Mouse (Mus musculus) cerebellum, adult 9-10 months (tissue): ENCODE results near the gene Camta1.

Experiments used
- DNase-seq: peaks from one replicate; pipeline ENCODE4 v3.0.0; 2022

The Camta1 gene

DNA sequence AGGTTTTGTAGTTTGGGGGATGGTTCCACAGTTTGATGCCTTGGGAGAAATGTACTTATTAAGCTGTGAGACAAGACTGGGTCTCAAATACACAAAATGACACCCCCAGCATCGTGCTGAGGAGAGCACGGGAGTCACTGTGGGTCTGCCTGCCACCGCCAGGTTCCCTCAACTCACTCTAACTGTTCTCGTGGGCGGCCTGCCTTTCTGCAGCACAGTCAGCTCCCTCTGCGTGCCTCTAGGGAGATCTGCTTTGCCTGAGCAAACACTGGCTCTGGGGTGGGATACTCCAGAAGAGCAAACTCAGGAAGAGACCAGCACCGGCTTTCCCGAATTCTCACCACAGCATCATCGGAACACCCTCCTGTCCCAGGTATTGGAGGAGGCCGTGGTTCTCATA, 129.0 kb downstream of the Camta1 start:
- DNase-seq, result no peak

DNA sequence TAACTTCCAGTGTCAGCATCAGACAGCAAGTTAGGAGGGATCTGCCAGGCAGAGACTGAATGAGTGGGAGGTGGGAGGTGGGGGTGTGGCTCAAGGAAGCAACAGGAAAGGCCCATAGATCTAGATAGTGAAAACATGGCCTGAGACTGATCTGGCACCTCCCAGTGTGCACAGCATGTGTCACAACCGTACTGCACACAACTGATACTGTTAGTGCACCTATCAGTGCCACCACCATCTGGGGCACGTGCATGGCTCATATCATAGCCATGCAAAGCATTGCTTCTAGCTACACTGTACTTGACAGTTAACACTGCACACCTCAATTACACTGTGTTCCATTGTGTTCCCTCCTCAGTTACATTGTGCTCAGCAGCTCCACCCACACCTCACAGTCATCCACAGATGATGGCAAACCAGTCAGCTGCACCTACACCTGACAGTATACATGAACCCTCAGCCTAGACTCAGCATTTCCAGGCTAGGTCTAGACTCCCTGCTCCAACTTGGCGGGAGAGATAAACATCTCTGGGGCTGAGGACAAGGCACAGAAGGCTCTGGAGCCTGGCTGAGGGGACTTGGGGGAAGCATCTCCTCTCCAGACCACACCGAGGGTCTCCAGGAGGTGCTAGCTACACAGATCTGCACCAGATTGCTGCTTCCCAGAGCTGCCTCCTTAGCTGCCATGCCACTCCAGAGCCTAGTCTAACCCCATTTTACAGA, 131.5 kb downstream of the Camta1 start:
- DNase-seq, result no peak

DNA sequence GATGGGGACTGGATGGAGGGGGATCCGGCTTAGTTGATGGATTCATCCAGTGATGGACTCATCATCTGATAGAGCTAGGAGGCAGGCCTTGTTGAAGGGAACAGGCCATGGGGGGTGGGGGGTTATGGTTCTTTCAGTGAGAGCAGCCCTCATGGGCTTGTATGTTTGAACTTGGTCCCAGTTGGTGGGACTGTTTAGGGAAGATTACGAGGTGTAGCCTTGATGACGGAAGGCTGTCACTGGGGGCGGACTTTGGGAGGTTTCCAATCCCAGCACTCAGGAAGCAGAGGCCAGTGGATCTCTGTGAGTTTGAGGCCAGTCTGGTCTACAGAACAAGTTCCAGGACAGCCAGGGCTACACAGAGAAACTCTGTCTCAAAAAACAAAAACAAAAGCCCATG, 132.6 kb downstream of the Camta1 start:
- DNase-seq, result no peak

DNA sequence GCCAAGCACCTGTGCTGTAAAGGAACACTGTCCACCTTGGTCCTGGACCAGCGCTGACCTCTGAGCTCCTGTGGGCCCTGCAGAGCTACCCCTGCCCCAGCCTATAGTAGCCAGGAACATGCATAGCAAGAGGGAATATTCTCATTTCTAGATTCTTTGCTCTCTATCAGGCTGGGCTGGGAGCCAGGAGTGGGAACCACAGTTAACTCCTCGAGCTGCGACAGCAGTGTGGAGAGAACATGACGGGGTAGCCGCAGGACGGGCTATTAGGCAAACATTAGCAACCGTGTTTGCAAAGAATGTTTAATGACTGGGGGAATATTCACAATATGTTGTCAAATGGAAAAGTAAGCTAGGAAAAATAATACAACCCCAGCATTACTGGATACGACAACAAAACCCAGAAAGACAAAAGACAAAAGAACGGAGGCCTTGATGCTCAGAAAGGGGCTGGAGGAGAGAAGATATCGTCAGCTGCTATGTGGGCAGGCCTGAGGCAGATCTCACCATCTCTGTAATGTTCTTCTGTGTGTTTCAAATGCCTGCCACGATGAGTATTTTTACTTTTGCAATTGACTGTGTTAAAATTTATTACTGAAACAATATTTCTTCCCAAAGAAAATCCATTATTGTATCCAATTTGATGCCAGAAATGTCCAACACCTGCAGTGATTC, 133.1 kb downstream of the Camta1 start:
- no peak for DNase-seq

DNA sequence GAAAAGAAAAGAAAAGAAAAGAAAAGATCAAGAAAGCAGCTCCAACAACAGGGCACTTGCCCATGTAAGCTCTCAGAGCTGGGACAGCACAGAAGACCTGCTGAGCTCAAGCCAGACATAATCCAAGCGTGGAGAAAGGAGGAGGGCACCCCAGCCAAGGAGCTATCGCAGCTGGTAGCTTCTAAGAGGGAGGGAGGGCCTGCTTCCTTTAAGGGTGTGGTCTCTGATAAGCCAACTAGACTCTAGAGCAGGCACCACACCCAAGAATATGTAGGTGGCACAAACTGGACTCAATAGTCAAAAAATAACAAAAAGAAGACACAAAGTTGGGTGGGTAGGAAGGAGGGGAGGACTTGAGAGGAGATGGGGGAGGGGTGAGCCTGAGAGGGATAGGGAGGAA, 135.3 kb downstream of the Camta1 start:
- no peak for DNase-seq

DNA sequence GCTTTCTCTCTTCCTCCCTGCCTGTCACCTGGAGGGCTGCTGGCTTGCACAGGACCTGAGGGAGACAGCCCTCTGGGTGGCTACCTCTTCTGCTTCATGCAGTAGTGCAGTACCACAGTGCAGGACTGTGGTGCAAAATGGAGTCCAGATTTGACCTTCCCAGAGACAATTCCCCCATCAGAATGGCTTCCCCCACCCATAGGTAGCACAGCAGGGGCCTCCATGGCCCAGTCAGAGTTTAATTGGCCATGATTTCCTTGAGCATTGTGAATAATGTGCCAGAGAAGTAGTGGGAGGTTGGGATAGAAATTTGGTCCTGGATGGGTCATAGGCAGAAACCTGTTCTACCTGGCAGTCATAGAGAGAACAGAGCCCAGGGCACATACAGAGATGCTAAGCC, 136.8 kb downstream of the Camta1 start:
- no peak for DNase-seq

DNA sequence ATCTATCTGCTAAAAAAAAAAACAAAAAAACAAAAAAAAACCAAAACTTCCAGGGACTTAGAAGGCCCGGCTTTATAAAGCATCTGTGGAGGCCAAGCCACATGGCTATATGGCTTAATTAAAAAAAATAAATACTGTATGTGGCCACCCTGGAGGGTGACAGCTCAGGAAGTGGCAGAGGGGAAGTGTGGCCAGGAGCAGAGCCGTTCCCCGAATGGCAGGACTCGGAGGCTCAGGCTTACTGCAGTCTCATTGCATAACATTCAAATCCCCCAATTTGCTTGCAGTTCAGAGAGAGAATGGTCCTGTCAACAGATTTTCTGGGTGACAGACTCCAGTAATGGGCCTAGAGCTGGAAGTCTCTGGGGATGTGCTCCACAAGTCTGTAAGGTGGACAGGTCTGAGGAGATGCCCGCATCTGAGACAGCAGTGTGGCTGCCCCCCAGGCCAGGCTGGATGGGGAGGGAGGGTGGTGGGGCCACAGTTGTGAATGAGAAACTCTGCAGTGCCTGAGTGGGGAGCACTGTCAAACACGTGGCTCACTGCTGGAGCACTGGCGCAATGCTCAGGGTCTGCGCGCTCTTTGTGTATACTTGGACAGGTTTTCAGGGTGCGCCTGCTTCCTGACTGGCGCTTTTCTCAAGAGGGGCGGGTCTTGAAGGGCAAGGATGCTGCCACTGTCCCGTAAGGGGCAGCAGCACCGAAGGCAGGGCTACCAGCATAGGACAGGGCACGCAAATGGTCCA, 140.8 kb downstream of the Camta1 start:
- no peak for DNase-seq

DNA sequence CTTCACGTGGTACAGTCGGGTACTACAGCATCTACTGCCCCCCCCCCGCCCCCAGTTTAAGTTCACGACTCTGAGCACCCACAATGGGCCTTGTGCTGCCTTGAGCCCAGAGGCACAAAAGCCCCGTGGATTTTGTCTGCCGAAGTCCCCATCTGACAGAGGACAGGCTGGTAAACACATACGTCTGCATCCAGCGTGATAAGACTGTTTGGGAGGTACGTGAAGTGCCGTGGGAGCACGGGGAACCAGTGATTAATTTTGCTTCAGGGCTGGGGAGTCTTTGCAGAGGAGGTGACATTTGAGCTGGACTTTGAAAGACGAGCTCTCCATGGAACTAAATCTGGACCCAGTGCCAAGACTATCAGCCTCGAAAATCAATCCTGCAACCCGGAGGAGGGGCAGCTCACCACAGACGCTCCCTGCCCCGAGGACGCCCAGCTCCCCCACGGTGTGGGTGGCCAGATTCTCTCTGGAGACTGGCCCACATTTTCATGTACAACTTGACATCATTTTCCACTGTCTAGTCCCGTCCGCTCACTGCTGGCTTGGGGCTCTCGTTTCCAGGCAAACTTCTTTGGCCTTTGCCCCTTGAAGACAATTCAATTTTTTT, 142.7 kb downstream of the Camta1 start:
- no peak for DNase-seq

DNA sequence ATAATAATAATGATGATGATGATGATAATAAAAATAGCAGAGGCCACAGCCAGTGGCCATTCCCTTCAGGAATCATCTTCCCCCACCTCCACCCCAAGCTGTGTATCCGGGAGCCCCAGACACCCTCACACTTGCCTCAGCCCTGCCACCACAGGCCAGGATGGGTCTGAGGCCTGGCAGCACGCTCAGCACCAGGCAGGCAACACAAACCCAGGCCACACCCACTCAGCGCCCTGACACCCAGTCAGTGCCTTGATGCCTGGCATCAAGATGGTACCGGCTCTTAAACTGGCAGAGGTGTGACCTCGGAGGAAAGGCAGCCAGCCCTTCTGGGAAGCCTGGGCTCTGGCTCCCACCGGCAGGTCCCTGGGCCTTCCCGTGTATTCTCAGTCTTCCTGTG, 143.8 kb downstream of the Camta1 start:
- no peak for DNase-seq

DNA sequence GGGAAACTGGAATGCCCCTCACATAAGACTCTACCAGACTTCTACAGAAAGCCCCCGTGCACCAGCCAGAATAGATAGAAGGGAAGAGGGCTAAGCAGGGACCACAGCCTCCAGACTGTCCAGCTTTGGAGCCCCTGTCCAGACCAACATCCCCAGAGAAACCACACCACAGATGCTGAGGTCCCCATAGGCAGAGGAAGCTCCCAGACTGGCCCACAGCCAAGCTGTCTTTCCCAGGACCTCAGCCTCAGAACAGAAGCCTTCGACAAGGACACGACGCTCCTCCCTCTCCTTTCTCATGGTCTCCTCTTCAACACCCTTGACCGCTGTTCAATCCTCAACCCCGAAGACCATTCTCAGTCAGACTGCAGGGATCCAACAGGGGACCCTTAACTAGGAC, 148.0 kb downstream of the Camta1 start:
- DNase-seq, result no peak

DNA sequence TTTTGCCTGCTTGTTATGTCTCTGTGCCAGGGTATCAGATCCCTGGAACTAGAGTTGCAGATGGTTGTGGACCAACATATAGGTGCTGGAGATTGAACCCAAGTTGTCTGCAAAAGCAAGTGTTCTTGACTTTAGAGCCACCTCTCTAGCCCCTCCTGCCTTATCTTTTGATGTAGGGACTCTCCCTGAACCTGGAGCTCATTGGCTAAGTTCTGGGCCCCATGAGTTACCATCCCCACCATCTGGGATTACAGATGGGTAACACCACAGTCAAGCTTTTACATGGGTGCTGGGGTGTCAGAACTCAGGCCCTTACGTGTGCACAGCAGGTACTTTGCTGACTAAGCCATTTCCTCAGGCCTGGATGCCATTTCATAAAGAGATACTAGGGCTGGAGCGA, 150.3 kb downstream of the Camta1 start:
- no peak for DNase-seq

DNA sequence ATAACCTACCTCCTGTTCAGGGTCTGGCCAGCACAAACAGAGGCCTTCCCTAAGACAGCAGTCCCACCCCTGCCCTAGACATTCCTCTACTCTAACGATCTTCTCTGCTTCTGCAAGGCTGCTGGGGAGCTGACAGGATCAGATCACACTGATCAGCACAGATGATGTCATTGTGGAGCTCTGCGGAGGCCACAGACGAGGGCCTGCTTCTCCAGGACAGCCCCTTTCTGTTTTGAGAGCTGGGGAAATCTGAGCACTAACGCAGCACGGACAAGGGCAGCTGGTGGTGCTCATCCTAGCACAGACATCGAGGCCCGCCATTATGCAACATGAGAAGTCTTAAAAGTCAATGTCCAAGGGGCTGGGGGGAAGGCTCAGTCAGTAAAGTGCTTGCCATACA, 151.2 kb downstream of the Camta1 start:
- DNase-seq, result no peak

DNA sequence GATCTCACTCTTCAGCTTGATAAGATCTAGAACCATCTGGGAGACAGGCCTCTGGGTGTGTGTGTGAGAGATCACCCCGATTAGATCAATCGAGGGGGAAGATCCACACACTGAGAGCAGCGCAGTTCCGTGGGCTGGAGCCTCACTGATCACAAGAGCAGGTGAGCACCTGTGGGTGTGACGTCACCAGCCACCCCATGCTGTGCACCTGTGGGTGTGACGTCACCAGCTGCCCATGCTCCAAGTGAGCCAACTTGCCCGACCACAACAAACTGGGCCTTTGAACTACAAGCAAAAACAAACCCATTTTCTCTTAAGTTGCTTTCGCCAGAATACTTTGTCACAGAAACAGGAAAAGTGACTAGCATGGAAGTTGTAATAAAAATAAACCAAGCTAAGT, 152.4 kb downstream of the Camta1 start:
- DNase-seq, result no peak

DNA sequence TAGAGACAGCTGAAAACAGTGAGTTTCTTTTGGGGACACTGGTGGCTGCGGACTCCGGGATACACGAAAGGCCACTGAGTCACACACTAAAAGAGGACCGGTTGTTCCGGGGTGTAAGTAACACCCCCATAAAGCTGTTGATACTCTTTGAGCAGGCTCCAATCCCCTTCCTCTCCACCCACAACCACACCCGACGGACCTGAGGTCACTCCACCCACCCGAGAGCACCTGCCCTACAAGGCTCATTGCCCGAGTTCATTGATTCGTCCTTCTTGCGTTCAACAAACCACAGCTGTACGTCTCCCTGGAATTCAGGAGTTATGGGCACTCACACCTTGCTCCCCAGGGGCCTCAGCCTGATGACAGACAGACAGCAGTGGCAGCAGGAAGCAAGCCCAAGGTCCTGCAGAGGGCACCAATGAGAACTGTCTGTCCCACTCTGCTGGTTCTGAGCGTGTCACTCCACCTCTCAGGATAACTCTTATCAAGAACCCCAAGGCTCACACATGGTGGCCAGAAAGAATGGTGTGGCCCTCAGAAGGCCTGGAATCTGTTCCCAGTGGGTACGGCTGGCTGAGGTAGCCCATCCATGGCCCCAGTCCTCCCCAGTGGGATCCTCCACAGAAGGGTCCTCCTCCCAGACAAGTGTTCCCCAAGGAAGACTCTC, 158.5 kb downstream of the Camta1 start:
- DNase-seq, result no peak

DNA sequence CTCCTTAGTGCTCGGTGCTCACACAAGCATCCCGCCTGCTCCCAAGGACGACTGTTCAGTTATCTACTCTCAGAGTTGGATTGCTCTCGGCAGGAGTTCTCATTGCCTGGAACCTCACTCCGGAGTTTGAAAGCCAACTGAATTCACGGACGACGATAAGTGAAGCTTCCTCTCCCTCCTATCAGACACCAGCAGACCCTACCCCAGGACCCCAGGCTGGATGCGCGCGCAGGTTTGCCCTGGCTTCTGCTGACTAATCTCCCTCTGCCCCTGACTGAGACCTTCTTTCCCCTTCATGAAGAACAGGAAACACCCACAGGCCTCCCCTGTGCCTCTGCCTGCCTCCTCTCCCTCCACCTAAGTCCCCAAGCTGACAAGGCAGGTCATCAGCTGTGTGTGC, 159.2 kb downstream of the Camta1 start:
- no peak for DNase-seq

DNA sequence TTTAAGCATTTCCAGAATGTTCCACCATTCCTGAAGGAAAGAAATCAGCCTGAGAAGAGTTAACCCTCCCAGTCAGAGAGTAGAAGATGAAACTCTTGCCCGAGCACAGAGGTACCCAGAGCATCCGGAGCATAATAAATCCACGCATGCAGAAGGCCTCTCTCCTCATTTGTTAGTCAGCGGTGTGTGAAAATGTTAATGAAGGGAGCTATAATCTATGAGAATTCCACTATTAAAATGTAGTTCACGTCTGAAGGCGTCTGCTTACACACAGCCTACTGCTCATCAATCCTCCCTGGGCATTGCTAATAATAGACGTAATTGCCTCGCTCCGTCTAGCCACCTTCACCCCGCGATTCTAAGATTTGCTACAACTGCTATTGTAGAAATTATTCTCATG, 165.7 kb downstream of the Camta1 start:
- no peak for DNase-seq

DNA sequence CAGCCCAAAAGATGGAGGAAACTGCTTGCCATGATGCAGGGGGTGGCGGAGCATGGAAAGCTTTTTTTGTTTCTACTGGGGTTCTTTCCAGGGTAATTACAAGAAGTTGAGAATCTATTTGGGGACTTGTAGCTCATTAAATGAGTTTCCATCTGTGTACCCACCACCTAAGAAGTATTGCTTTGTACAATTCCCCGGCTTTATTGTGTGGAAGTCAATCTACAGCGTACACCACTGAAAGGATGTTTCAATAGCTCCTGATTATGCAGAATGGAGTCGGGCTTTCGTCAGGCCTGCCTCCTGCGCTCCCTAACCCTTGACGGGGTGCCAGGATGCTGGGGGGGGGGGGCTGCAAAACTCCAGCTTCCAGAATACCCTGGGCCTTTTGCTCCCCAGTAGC, 167.1 kb downstream of the Camta1 start:
- no peak for DNase-seq

DNA sequence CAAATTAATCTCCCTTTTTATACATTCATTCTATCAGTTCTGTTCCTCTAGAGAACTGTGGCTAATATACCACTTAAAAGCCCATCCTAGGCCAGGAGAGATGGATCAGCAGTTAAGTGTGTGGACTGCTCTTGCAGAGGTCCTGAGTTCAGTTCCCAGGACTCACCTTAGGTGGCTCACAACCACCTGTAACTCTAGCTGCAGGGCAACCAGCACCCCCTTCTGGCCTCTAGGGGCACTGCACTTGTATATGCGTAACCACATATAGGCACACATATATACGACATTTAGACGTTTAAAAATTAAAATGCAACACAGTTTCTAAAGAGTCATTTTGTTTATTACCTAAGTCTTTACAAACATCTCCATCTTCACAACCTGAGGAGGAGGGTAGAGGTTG, 167.6 kb downstream of the Camta1 start:
- no peak for DNase-seq

DNA sequence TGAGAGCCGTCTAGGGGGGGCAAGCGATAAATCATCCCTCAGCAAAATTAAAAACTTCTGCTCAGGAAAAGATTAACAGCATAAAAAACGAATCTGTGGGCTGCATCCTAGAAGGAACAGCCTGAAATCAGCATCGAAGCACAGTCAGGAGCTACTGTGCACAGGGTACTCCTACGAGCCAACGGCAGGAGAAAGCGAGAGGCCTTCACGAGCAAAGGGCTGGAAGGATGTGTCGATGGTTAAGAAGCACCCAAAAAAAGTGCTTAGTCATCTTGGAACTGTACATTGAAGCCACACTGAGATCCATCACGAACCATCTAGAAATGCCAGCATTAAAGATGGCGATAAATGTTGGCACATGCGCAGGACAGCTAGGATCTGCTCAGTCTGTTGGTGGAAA, 171.6 kb downstream of the Camta1 start:
- DNase-seq, result no peak

DNA sequence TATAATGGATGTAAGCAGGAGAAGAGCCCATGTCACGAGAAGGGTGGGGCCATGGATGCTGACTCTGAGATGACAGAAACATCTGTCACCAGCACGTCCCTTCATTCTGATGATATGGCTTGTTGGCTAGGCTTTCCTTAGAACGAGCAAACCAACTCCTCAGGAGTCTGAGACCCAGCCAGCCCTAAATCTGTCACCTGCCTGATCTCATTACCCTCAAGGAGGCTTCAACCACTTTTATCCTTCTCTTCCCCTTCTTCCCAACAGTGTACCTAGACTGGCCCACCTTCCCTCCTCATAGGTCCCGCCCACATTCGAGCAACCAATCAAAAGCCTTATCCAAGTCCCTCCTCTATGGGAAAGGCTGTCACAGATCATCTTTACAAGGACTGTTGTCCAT, 173.5 kb downstream of the Camta1 start:
- DNase-seq, result no peak

DNA sequence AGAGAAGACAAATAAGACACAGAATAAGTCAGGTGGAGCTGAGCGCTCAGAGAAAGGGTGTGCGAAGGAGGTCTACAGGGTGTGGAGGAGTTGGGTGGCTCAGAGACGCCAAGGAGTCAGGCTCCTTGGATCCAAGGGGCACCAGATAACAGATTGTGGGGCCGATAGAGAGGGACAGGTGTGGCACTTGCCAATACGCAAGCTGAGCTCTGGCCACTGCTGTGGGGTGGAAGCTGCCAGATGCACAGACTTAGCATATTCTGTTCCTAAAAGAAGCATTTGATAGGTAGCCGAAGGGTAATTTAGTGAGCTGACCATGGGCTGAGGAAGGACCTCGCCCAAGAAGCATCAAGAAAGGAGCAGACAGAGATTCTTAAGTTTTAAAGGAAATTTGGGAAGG, 177.1 kb downstream of the Camta1 start:
- no peak for DNase-seq

DNA sequence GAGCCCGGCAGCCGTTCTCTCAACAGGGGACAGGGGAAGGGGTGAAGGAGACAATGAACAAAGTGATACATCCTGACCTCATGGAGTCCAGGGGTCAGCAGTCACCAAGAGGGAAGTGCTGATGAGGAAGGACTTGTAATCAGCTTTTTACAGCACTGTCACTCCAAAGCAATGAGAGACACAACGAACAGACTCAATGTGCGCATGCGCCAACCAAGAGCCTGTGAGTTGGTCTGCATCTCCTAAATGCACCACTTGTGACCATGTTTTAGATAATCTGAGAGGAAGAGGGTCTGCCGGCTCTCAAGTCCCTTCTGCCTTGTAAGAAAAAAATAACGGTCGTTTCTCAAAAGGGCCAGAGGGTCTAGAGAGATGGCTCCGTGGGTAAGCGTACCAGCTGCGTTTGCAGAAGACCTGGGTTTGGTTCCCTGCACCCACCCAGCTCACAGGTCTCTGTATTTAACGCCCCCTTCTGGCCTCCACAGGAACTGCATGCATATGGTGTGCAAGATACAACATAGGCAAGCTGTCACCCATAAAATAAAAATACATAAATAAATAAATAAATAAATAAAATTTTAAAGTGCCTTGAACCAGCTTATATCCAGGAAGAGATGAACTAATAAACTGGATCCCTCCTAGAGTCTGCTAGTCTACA, 178.7 kb downstream of the Camta1 start:
- no peak for DNase-seq

DNA sequence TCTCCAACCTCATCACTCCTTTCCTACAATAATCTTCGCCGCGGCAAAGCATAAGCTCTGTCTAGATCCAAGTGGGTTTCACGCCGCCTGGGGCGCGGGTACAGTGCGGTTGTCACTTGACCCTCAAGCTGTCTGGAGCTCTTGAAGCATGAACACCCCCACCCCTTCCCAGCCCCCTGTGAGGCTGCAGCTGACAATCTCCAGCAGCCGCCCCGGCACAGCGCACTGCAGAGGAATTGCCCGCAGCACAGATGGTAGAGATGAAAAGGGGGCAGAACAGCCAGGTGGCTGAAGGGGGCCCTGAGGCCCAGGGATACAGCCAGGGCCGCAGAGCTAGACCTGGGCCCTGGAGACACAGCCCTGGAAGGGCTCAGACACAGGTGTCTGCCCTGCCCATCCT, 189.2 kb downstream of the Camta1 start:
- no peak for DNase-seq
